9 mouse cellular contexts compared by ENCODE assay signal in the genomic region with DNA sequence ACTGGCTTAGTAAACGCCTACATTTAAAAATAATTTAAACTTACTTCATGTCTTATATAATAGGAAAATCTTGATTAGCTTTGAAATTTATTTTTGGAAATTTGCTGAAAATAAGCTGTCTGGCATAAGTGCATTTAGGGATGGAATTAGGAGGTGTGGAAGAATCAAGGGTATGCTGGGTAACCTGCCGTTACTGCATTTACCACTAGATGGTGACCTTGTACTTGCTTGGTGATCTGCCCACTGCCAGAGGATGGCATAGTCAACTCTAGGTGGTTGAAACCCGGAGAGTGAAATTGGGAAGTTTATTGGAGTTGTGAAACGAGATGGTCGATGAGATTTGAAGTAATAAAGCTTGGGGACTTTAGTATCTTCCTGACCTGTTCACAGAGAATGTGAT.
DNase-seq lines count a peak whose midpoint lies in the region; ATAC-seq and TF ChIP-seq lines count a peak whose summit lies in the region.
"Had no signal": no experiment of that assay in that cellular context is flagged by ENCODE, and none has a peak within 500 bp of the region (broad histone marks: within the 10 kb centered on the region; RNA-seq: fewer than 3 reads in every experiment).

No protein-coding gene starts in this region.

- H3K4me3 ChIP-seq in heart, embryonic 10.5 days, result no peak overlapping the region
- no peak overlapping the region for H3K4me3 ChIP-seq in E14TG2a.4 (replicated peaks; ENCODE audit: low read length)
- no peak overlapping the region for H3K4me3 ChIP-seq in midbrain, embryonic 12.5 days
- H3K4me3 ChIP-seq: liver, embryonic 15.5 days had no signal

- no peak overlapping the region for H3K9ac ChIP-seq in midbrain, embryonic 12.5 days (replicated peaks)
- H3K9ac ChIP-seq: liver, embryonic 15.5 days had no signal

- no peaks in the 10 kb centered on the region for H3K36me3 ChIP-seq in heart, embryonic 10.5 days
- H3K36me3 ChIP-seq in E14TG2a.4 (ENCODE audit: insufficient read depth, low read length), result no peaks in the 10 kb centered on the region
- H3K36me3 ChIP-seq in midbrain, embryonic 12.5 days, result no peaks in the 10 kb centered on the region
- H3K36me3 ChIP-seq: liver, embryonic 15.5 days had no signal

- H3K4me1 ChIP-seq in heart, embryonic 10.5 days, result no peaks in the 10 kb centered on the region
- no peaks in the 10 kb centered on the region for H3K4me1 ChIP-seq in E14TG2a.4 (replicated peaks; ENCODE audit: low read depth, low read length)
- no peaks in the 10 kb centered on the region for H3K4me1 ChIP-seq in midbrain, embryonic 12.5 days
- H3K4me1 ChIP-seq: liver, embryonic 15.5 days had no signal

- no peaks in the 10 kb centered on the region for H3K27me3 ChIP-seq in heart, embryonic 10.5 days (ENCODE audit: insufficient read depth, poor library complexity, severe bottlenecking)
- no peaks in the 10 kb centered on the region for H3K27me3 ChIP-seq in E14TG2a.4 (ENCODE audit: insufficient read depth, low read length)
- 0 out of 2 replicates have a peak, but pooled peaks cover 7% of the 10 kb centered on the region for H3K27me3 ChIP-seq in midbrain, embryonic 12.5 days
- H3K27me3 ChIP-seq: liver, embryonic 15.5 days had no signal

- ATAC-seq in granulocyte monocyte progenitor cell, adult 5-6 weeks (replicated peaks; ENCODE audit: poor library complexity, severe bottlenecking), result peak; percentile 99
- peak; percentile 72; the same call in 1 of the 2 replicates for ATAC-seq in midbrain, embryonic 12.5 days (ENCODE audit: low FRiP score, low read depth)

- peak; percentile 1 to 13 for DNase-seq in heart, adult 18-20 months
- DNase-seq in heart, embryonic 10.5 days (ENCODE audit: low spot score), result no peak
- DNase-seq in cerebellum, postnatal 25 days, result peak; percentile 45 to 75
- peak; percentile 70 to 78 for DNase-seq in layer of hippocampus, postnatal 10 days (ENCODE audit: low spot score in 2 of 2)
- no peak for DNase-seq in T-cell, adult 2 months (ENCODE audit: low spot score)

- WGBS in heart, embryonic 10.5 days, result 35% methylated on average over 5 of the region's 5 CpGs
- WGBS in midbrain, embryonic 12.5 days, result 50% methylated on average over 5 of the region's 5 CpGs

- H3K4me2 ChIP-seq in midbrain, embryonic 12.5 days (replicated peaks), result no peak overlapping the region
- H3K4me2 ChIP-seq: liver, embryonic 15.5 days had no signal

- no peaks in the 10 kb centered on the region for H3K9me3 ChIP-seq in heart, embryonic 10.5 days
- no peaks in the 10 kb centered on the region for H3K9me3 ChIP-seq in E14TG2a.4 (ENCODE audit: low read length)
- H3K9me3 ChIP-seq in midbrain, embryonic 12.5 days, result no peaks in the 10 kb centered on the region
- H3K9me3 ChIP-seq: liver, embryonic 15.5 days had no signal

- H3K27ac ChIP-seq in heart, embryonic 10.5 days, result no peak overlapping the region
- no peak overlapping the region for H3K27ac ChIP-seq in midbrain, embryonic 12.5 days (replicated peaks)
- H3K27ac ChIP-seq: liver, embryonic 15.5 days had no signal

- peak; percentile 69 for TF ChIP-seq CTCF in E14TG2a.4 (conservative IDR thresholded peaks at IDR 0.05; ENCODE audit: low read length)

Comparison
In these comparisons a context has a peak if more than half of its experiments do, and no peak if none do; other contexts are left out.
1. DNase-seq: peak in heart, adult 18-20 months (2 of 2), cerebellum, postnatal 25 days (2 of 2) and layer of hippocampus, postnatal 10 days (2 of 2); none in heart, embryonic 10.5 days (single experiment) and T-cell, adult 2 months (single experiment).